9 mouse cellular contexts compared by ENCODE assay signal in the genomic region with DNA sequence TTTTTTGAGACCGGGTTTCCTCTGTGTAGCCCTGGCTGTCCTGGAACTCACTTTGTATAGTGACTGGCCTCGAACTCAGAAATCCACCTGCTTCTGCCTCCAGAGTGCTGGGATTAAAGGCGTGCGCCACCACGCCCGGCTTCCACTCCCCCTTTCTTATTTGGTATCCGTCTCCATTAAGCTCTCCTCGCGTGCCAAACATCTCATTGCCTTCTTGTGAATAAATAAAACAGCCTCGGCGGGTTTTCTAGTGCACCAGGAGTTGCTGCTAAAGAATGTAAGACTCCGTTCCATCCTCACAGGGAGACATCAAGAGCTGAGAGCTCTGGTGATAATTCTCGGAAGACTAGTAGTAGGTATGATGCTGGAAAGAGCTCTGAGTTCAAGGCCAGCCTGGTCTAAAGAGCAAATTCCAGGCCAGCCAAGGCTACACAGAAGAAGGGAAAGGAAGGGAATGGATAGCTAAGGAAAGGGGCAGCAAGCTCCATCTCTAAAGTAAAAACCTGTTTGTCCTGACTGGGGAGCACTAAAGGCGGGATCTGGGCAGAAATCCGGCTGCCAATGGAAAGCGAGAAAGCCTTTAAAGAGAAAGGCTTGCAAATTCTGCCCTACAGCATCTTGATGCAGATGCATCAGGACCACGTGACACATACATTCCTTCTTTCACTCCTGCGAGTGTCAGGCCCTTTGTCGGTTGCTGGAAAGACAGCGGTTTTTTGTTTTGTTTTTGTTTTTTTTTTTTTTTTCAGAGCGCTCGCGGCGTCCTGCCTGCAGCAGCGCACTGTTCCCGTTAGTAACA. TPM values are rescaled to one million over a fixed set of nuclear protein-coding genes. Genes with fewer than 3 reads are reported as not detected.
DNase-seq lines count a peak whose midpoint lies in the region; ATAC-seq and TF ChIP-seq lines count a peak whose summit lies in the region.
"Had no signal": no experiment of that assay in that cellular context is flagged by ENCODE, and none has a peak within 500 bp of the region (broad histone marks: within the 10 kb centered on the region; RNA-seq: fewer than 3 reads in every experiment).

No protein-coding gene starts in this region.

- ATAC-seq in limb, embryonic 15.5 days (ENCODE audit: insufficient number of reproducible peaks, low FRiP score, low TSS enrichment, low read depth): no peak
- peak; percentile 43 for ATAC-seq in midbrain, embryonic 14.5 days (ENCODE audit: low FRiP score, low TSS enrichment)

- H3K27me3 ChIP-seq in limb, embryonic 15.5 days: no peaks in the 10 kb centered on the region
- H3K27me3 ChIP-seq in midbrain, embryonic 14.5 days (ENCODE audit: control insufficient read depth, insufficient read depth, low read length): no peaks in the 10 kb centered on the region

- H3K4me2 ChIP-seq in limb, embryonic 15.5 days: peak overlapping the region; percentile 81
- peak overlapping the region; percentile 69 for H3K4me2 ChIP-seq in midbrain, embryonic 14.5 days (ENCODE audit: low read length)

- TF ChIP-seq CTCF in cortical plate, adult 2 months (IDR thresholded peaks at IDR 0.05; ENCODE audit: extremely low read depth, insufficient read depth, low read length): no peak

- H3K4me3 ChIP-seq in cortical plate, adult 2 months (ENCODE audit: insufficient read depth, low read length): peak overlapping the region; percentile 54
- peak overlapping the region; percentile 60 for H3K4me3 ChIP-seq in limb, embryonic 15.5 days
- peak overlapping the region; percentile 48 for H3K4me3 ChIP-seq in midbrain, embryonic 14.5 days (replicated peaks; ENCODE audit: low read depth, low read length)

- no peak for TF ChIP-seq POLR2A in cortical plate, adult 2 months (IDR thresholded peaks at IDR 0.05; ENCODE audit: extremely low read depth, insufficient read depth, low read length)

- peaks cover 1% of the 10 kb centered on the region; the same call in 1 of the 2 replicates for H3K4me1 ChIP-seq in cortical plate, adult 2 months (ENCODE audit: control insufficient read depth, insufficient read depth, low read length)
- H3K4me1 ChIP-seq in limb, embryonic 15.5 days: peaks cover 13% of the 10 kb centered on the region; the same call in 1 of the 2 replicates
- H3K4me1 ChIP-seq in midbrain, embryonic 14.5 days (ENCODE audit: control insufficient read depth, insufficient read depth, low read length): no peaks in the 10 kb centered on the region

- 0 out of 2 replicates have a peak overlapping the region, but pooled peaks have one; percentile 26 for H3K9ac ChIP-seq in limb, embryonic 15.5 days
- peak overlapping the region; percentile 46 for H3K9ac ChIP-seq in midbrain, embryonic 14.5 days (replicated peaks; ENCODE audit: low read length)

- H3K27ac ChIP-seq in cortical plate, adult 2 months (ENCODE audit: insufficient read depth, low read length): no peak overlapping the region
- peak overlapping the region; percentile 80; the same call in 1 of the 2 replicates for H3K27ac ChIP-seq in limb, embryonic 15.5 days
- peak overlapping the region; percentile 67 for H3K27ac ChIP-seq in midbrain, embryonic 14.5 days (replicated peaks; ENCODE audit: low read depth, low read length)

- no peaks in the 10 kb centered on the region for H3K36me3 ChIP-seq in limb, embryonic 15.5 days
- H3K36me3 ChIP-seq in midbrain, embryonic 14.5 days (ENCODE audit: control insufficient read depth, insufficient read depth, low read length): no peaks in the 10 kb centered on the region

- 6% methylated on average over 26 of the region's 26 CpGs for WGBS in limb, embryonic 15.5 days
- WGBS in midbrain, embryonic 14.5 days: 6% methylated on average over 26 of the region's 26 CpGs

- peak; percentile 3 for DNase-seq in CD4-positive, CD25-positive, alpha-beta regulatory T cell, adult 2 months (ENCODE audit: low read depth, low spot score)
- DNase-seq in ZHBTc4 (ENCODE audit: low read depth, low spot score): peak; percentile 62
- DNase-seq in heart, adult 8-10 months (ENCODE audit: low spot score): peak; percentile 23
- peak; percentile 51 to 63 for DNase-seq in kidney, adult 8-10 months
- peak; percentile 76 for DNase-seq in midbrain, embryonic 14.5 days
- peak; percentile 23 for DNase-seq in urinary bladder, adult 2 months (ENCODE audit: low spot score)

- no peaks in the 10 kb centered on the region for H3K9me3 ChIP-seq in limb, embryonic 15.5 days
- no peaks in the 10 kb centered on the region for H3K9me3 ChIP-seq in midbrain, embryonic 14.5 days (ENCODE audit: control insufficient read depth, low read length)

RNA-seq across cellular contexts. Expression of a gene that starts 0.6 kb away (rescaled TPM):
- 19.8 and 21.2 TPM in 2 replicates for polyA plus RNA-seq in cortical plate, adult 2 months (2012; rRNA removed)
- total RNA-seq in heart, adult 8-10 months (2022): 100 to 1,000 TPM; 182 to 228 (median 200) TPM
- polyA plus RNA-seq in limb, embryonic 15.5 days (2015; fragmentation: Nextera tagmentation; extraction: Ambion mirVana): 28.2 and 29.0 TPM in 2 replicates
- 17.6 and 22.7 TPM in 2 replicates for polyA plus RNA-seq in midbrain, embryonic 14.5 days (2014; fragmentation: Nextera tagmentation; extraction: Ambion mirVana)
- 57.5 and 74.7 TPM in 2 replicates for polyA plus RNA-seq in urinary bladder, adult 2 months (2012; rRNA removed)

RNA-seq across cellular contexts. Expression of a gene that starts 47.9 kb away (rescaled TPM):
- polyA plus RNA-seq in cortical plate, adult 2 months (2012; rRNA removed): not detected in 2 replicates
- not detected for total RNA-seq in heart, adult 8-10 months (2022)
- not detected in 2 replicates for polyA plus RNA-seq in limb, embryonic 15.5 days (2015; fragmentation: Nextera tagmentation; extraction: Ambion mirVana)
- not detected in 2 replicates for polyA plus RNA-seq in midbrain, embryonic 14.5 days (2014; fragmentation: Nextera tagmentation; extraction: Ambion mirVana)
- polyA plus RNA-seq in urinary bladder, adult 2 months (2012; rRNA removed): not detected in 2 replicates
- total RNA-seq: layer of hippocampus, adult 18-20 months had no signal

RNA-seq across cellular contexts. Expression of a gene that starts 48.0 kb away (rescaled TPM):
- 0.08 TPM in 1 of 2 replicates, not detected in the other for polyA plus RNA-seq in cortical plate, adult 2 months (2012; rRNA removed)
- total RNA-seq in heart, adult 8-10 months (2022): not detected
- not detected in 2 replicates for polyA plus RNA-seq in limb, embryonic 15.5 days (2015; fragmentation: Nextera tagmentation; extraction: Ambion mirVana)
- polyA plus RNA-seq in midbrain, embryonic 14.5 days (2014; fragmentation: Nextera tagmentation; extraction: Ambion mirVana): not detected in 2 replicates
- not detected in 2 replicates for polyA plus RNA-seq in urinary bladder, adult 2 months (2012; rRNA removed)
- total RNA-seq: layer of hippocampus, adult 18-20 months had no signal

Comparison
In these comparisons a context has a peak if more than half of its experiments do, and no peak if none do; other contexts are left out.
1. DNase-seq: peak in every context shown above with its lines; median percentile 76 in midbrain, embryonic 14.5 days; 62 in ZHBTc4; 57 in kidney, adult 8-10 months; 23 in heart, adult 8-10 months; 23 in urinary bladder, adult 2 months; 3 in CD4-positive, CD25-positive, alpha-beta regulatory T cell, adult 2 months.